Mouse (Mus musculus) spleen, adult 2 months (tissue): ENCODE data around the gene Gm21969.

Experiments used
- CTCF ChIP-seq: fragments of 200-500 bp; IDR thresholded peaks from 2 replicates; pipeline ENCODE4 v1.5.1; 2011; ENCODE audit warnings: mild to moderate bottlenecking, inconsistent platforms; ENCODE audit not compliant: insufficient read depth, insufficient read length, insufficient replicate concordance; ENCODE audit errors: extremely low read depth
- POLR2A ChIP-seq: fragments of 200-500 bp; IDR thresholded peaks from 2 replicates; pipeline ENCODE4 v1.6.1; 2011; ENCODE audit warnings: low read depth, low read length, inconsistent platforms

DNA sequence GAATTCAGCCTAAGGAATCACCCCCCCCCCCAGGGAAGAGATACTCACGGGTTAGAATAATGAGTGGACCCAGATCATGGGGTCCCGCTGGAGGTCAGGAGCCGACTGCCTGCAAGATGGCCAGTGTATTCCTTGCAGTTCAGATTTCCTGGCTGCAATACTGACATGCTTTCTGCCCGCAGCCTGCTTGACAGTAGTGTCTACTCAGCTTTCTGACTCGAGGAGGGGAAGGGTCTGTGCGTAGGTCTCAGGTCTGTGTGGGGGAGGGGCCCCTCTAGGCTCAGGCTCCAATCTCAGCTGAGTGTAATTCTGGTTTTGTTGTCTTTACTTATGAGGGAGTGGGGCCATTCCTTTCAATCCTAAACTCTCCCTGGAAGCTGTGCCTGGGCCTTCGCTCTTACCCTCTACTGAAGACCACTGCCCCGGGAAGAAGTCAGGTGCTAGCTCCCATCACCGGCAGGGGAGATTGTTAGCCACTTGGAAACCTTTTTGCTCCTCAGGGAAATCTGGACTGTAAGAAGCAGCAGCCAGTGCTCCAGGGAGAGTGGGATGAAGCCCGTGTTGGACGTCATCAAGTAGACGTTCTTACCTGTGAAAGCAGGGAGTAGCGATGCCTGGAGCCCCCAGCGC is 26.6 kb upstream of the Gm21969 start:
- no peak for TF ChIP-seq CTCF
- no peak for TF ChIP-seq POLR2A
